Mouse (Mus musculus) brain, adult 2 months (tissue): ENCODE data around the gene Ttbk1.
A peak's percentile ranks its signal among the peaks of the same experiment; 100 is the strongest.

Source experiments
- DNase-seq: peaks from one replicate; pipeline ENCODE4 v3.0.0; 2011; ENCODE audit warnings: low read depth, low spot score

Gene Ttbk1

DNA sequence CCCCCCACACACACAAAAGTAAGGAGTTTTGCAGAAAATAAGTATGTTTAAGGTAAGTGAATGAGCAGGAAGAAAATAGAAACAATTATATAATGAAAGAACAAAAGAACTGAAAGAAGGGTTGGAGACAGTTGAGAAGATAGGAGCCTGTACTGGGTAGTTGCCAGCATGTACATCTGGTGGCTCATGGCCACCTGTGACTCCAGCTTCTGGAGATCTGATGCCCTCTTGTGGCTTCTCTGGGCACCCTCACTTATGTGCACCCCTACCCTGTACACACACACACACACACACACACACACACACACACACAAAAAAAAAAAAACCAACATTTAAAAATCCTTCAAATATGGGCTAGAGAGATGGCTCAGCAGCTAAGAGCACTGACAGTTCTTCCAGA lies 67.8 kb downstream of the Ttbk1 start:
- DNase-seq = no peak

DNA sequence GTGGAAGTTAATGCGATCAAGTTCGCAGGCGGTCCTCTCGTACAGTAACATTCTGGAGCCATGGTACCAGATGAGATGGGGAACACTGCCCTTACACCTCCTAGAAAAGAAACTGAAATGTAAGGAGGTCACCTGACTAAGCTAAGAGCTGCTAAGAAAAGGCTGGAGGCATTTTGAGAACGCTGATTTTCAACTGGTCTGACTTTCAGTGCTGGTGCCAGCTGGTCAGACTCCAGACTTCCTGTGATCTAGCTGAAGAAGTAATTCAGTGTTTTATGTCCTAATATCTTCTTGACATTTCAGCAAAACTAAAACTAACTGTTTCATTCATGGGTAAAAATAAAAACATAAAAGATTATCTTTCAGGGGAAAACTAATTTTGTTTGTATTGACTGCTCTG lies 68.8 kb downstream of the Ttbk1 start:
- peak; percentile 54 for DNase-seq

DNA sequence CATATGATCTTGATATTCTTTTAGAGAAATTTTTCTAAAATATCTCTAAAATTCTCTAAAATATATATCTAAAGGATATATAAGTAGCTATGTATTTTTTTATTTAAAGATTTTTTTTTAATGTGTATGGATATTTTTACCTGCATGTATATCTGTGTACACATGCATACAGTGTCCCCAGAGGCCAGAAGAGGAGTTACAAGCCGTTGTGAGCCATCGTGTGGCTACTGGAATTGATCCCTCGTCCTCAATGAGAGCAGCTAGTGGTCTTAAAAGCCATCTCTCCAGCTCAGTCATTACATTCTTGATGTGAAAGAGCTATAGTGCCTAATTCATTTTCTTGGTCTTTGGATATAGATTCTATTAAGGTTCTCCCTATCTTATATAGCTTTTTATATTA lies 79.0 kb downstream of the Ttbk1 start:
- DNase-seq = peak; percentile 35

DNA sequence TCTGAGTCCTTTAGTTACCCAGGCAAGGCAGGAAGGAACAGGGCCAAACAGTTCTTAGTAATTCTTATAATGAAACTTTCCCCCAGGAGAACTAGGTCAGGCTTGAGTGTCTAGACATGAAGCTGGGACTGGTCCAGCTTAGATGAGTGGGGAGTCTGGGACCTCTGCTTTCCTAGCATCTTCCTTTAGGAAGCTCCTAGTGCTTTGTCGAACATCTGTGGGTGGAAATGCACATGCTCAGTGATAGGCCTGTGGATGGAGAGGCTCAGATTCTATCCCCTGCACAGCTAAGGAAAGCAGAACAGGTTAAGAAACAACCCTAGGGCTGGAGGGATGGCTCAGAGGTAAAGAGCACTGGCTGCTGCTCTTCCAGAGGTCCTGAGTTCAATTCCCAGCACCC lies 92.8 kb downstream of the Ttbk1 start:
- peak; percentile 57 for DNase-seq

GRCm38 (mm10) chr17:46393012-46393411 lies 94.5 kb downstream of the Ttbk1 start:
- DNase-seq = peak; percentile 83
